Mouse (Mus musculus): ENCODE results near the gene Fgr. TPM values are rescaled to one million over a fixed set of nuclear protein-coding genes. Genes with fewer than 3 reads are reported as not detected.

Gene Fgr
- total RNA-seq, 1 experiment from 2014 or later: 5.2 TPM

DNA sequence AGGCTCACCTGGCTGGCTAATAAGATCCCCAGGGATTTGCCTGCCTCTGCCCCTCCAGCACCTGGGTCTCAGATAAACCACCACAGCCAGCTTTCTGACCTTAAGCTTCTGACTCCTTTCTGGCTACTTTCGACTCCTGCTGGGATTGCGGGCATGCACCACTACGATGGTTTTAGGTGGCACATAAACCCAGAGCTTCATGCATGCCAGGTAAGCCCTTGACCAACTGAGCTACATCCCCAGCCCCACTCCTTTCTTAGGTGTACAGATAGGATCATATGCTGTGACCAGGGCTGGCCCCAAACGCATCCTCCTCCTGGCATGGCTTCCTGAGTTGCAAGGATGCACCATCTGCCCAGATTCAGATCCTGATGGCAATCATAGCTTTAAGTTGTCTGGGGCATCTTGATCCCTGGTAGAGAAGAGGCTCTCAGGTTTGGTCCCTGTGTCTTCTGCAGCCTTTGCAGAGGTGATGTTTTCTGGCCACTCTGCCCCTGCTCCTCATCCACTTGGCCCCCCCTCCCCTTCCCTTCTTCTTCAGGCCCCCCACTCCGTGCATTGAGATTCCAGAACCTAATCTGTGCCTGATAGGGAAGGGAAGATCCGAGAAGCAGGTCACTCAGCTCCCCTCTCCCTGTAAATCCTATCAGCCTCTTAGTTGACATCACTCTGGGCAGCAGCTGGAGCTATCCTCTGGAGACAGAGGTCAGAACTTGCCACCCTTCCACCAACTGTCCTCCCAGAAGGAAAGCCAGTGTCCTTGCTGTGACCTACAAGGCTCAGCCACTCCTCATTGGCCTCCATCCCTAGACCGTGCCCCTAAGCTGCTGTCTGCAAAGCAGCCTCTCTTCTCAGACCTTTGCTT, 19.1 kb upstream of the Fgr start:
- no peak for ATAC-seq (replicated peaks in 1 of 2; ENCODE audit: insufficient read depth in 1 of 2, low FRiP score in 2 of 2, low TSS enrichment in 1 of 2, low read depth in 1 of 2, poor library complexity in 2 of 2, severe bottlenecking in 2 of 2)

DNA sequence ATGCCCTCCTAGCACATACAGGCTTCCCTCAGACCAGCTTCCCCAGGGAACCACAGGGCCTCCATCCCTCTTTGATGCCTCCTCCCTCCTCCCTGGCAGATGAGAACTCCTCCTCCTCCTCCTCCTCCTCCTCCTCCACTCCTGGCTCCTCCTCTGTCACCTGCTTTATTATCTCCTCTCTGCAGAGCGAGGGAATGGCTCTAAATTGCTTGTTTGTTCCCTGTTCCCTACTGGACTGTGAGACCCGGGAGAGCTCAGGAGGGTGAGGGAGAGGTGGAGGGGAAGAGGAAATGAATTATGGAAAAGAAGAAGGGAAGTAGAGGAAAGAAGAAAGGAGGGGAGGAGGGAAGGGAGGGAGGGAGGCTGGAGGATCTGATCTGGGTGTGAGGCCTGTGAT, 18.5 kb upstream of the Fgr start:
- ATAC-seq (replicated peaks in 1 of 2; ENCODE audit: insufficient read depth in 1 of 2, low FRiP score in 2 of 2, low TSS enrichment in 1 of 2, low read depth in 1 of 2, poor library complexity in 2 of 2, severe bottlenecking in 2 of 2): no peak

DNA sequence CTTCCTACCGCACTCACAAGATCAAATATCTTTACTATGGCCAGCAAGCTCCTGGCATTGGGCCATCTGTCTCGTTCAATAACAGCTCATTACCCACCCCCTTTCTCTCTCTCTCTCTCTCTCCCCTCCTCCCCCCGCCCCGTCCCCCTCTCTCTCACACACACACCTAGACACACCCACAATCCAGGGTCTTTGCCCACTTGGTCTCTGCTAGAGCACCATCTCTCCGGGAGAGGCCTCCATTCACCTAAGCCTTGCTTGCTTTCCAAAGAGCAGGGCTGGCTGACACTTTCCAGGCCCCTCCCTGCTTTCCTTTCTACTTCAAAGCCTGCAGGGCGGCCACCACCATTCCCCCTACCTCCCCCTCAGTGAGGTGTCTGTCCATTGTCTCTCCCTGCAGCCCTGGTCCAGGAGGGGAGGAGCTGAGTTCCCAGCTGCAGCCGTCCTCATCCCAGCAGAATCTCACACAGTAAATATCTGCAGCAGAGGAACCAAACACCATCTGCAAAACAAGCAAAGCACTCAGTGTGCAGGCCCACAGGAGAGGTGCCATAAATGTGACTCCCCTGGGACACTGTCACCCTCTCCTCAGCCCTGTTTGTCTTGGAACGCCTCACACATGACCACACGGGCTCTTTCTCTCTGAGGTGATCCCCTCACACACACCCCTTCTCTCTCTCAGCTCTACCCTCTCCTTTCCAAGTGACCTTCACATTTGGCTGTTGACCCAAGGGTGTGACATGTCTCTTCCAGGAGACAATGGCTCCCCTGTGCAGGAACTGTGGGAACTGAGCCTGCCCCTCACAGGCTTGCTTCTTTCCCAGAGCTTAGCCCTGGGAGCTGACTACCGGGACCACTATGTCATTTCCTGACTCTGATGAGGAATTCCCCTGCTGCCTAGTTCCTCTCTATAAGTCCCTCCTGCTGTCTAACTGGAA, 14.9 kb upstream of the Fgr start:
- ATAC-seq (replicated peaks in 1 of 2; ENCODE audit: insufficient read depth in 1 of 2, low FRiP score in 2 of 2, low TSS enrichment in 1 of 2, low read depth in 1 of 2, poor library complexity in 2 of 2, severe bottlenecking in 2 of 2): no peak

DNA sequence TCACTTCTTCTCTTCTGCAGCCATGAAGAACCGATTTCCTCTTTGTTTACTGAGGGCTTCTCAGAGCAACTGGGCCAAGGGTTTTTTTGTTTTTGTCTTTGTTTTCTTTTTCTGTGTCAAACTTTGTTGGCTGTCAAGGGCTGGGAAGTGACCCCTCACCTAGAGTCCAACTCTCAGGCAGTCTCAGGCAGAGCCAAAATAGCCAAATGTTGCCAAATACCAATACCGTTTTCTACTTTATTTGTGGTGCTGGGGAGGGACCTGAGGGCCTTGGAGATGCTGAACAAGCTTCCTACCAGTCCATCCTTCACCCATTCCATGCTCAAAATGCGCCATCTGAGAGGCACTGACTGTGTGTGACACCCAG, 14.2 kb upstream of the Fgr start:
- ATAC-seq (replicated peaks in 1 of 2; ENCODE audit: insufficient read depth in 1 of 2, low FRiP score in 2 of 2, low TSS enrichment in 1 of 2, low read depth in 1 of 2, poor library complexity in 2 of 2, severe bottlenecking in 2 of 2): no peak

DNA sequence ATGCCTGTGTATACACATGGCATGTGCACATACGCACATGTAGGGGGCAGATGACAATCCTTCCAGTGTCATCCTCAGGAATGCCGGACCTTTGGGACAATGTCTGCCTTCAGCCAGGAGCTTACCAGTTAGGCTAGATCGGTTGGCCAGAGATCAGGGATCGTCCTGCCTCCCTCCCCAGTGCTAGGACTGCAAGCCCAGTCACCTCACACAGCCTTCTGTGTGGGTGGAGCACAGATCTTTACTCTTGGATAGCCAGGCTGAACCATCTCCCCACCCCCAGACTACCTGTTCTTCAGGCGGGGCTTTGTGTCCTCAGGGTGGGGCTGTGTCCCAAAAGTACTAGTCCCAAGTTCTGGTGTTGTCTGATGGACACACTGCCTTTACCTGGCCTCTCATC, 13.6 kb upstream of the Fgr start:
- no peak for ATAC-seq (replicated peaks in 1 of 2; ENCODE audit: insufficient read depth in 1 of 2, low FRiP score in 2 of 2, low TSS enrichment in 1 of 2, low read depth in 1 of 2, poor library complexity in 2 of 2, severe bottlenecking in 2 of 2)

DNA sequence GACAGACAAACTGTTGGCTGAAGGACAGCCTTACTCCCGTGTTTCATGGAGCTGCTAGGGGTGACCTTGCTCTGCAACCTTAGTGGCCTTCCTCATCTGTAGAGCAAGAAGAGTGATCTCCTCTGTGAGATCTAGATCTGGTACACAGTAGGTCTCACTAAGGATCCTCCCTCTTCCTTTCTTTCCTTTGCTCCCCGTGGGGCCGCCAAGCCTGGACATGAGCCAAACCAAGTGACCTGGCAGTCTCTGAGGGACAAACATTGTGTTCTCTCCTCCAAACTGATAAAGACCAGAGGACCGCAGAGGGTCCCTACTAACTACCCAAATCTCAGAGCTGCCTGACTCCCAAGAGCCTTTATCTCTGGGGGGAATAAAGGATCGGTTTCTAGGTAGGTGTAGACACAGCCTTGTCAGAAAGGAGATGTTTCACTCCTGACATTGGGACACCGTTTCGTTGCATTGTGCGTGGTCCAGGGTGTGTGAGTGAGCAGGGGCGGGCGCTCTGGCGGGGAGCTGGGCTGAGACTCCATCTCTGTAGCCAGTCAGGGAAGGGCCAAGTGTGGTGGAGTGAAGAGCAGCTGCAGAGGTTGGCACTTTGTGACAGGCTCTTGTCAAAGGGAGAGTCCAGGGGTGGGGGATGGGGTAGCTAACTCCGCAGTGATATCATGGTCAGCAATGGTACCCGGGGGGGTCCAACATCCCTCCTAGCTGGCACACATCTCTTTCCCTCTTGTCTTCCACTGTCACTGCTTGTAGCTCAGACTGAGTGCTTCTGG, 12.8 kb upstream of the Fgr start:
- ATAC-seq (replicated peaks in 1 of 2; ENCODE audit: insufficient read depth in 1 of 2, low FRiP score in 2 of 2, low TSS enrichment in 1 of 2, low read depth in 1 of 2, poor library complexity in 2 of 2, severe bottlenecking in 2 of 2): peak; percentile 36 to 40; a peak in 2 of 4 replicates

DNA sequence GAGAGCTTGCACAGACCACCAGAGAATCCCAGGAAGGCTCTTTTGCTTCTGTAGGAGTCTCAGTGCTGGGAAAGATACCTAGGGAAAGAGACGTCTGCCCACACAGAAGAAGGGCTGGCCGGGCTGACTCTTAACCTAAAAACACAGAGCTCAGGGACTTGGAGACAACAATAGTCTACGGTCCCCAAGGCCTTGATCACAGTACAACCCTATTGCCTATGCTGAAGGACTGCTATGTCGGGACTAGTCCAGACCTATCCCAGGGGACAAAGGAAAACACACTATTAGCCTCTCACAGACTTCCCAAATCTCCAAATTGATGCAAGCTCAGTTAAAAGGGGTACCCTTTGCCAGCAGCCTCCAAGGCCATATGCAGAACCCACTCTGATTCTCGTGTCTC, 12.0 kb upstream of the Fgr start:
- no peak for ATAC-seq (replicated peaks in 1 of 2; ENCODE audit: insufficient read depth in 1 of 2, low FRiP score in 2 of 2, low TSS enrichment in 1 of 2, low read depth in 1 of 2, poor library complexity in 2 of 2, severe bottlenecking in 2 of 2)

DNA sequence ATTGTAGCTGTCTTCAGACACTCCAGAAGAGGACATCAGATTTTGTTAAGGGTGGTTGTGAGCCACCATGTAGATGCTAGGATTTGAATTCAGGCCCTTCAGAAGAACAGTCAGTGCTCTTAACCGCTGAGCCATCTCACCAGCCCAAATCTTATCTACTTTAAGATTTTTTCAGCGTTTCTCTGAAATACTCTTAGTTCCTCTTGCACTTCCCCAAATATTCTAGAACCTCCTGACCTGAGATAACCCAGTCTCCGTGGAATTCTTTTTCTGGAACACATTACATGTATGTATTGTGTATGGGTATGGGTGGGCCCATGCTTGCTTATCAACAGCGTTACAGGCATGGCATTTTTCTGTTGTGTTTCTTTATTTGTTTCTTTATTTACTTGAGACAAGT, 11.3 kb upstream of the Fgr start:
- ATAC-seq (replicated peaks in 1 of 2; ENCODE audit: insufficient read depth in 1 of 2, low FRiP score in 2 of 2, low TSS enrichment in 1 of 2, low read depth in 1 of 2, poor library complexity in 2 of 2, severe bottlenecking in 2 of 2): no peak

DNA sequence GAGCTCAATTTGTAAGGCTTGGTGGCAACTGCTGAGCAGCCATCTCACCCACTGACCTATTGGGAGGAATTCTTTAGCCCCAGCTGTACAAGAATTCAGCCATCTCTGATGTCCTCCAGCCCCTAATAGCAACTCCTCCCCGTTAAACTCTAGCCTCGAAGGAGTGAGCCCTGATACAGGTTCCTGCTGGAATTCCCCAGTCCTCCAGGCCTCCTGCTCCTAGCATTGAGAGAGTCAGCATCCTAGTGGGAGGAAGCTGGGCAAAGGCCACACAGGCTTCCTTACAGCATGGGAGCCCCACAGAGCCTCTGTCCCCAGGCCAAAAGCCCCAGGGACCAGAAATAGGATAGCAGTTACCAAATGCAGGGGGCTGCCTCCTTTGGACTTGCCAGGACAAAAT, 10.5 kb upstream of the Fgr start:
- ATAC-seq (replicated peaks in 1 of 2; ENCODE audit: insufficient read depth in 1 of 2, low FRiP score in 2 of 2, low TSS enrichment in 1 of 2, low read depth in 1 of 2, poor library complexity in 2 of 2, severe bottlenecking in 2 of 2): no peak

DNA sequence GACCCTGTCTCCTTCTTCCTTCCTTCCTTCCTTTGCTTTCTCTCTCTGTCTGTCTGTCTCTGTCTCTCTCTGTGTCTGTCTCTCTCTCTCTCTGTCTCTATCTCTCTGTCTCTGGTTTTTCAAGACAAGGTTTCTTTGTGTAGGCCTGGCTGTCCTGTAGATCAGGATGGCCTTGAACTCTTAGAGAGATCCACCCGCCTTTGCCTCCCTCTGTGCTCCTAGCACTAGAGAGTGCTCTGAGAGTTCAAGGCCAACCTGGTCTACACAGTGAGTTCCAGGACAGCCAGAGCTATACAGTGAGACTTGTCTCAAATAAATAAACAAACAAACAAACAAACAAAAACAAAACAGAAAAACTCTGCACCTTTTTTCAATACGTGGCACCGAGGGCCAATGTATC, 9.8 kb upstream of the Fgr start:
- no peak for ATAC-seq (replicated peaks in 1 of 2; ENCODE audit: insufficient read depth in 1 of 2, low FRiP score in 2 of 2, low TSS enrichment in 1 of 2, low read depth in 1 of 2, poor library complexity in 2 of 2, severe bottlenecking in 2 of 2)

DNA sequence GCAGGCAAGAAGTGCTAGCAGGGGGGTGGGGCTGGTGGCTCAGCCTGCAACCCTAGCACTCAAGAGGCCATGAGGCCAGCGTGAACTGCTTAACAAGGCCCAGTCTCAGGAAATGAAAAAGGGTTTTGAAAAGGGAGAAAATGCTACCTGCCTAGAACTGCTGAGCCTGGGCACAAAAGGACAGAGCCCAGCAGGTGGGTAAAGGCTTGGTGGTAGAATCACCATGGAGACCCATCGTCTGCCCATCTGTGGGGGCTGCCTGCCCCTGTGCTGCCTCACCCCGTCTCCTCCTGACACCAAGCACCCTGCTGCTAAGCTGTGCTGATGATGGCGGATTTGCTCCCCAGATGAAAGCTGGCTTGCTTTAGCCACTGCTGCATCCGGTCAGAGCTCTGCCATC, 9.4 kb upstream of the Fgr start:
- no peak for ATAC-seq (replicated peaks in 1 of 2; ENCODE audit: insufficient read depth in 1 of 2, low FRiP score in 2 of 2, low TSS enrichment in 1 of 2, low read depth in 1 of 2, poor library complexity in 2 of 2, severe bottlenecking in 2 of 2)

DNA sequence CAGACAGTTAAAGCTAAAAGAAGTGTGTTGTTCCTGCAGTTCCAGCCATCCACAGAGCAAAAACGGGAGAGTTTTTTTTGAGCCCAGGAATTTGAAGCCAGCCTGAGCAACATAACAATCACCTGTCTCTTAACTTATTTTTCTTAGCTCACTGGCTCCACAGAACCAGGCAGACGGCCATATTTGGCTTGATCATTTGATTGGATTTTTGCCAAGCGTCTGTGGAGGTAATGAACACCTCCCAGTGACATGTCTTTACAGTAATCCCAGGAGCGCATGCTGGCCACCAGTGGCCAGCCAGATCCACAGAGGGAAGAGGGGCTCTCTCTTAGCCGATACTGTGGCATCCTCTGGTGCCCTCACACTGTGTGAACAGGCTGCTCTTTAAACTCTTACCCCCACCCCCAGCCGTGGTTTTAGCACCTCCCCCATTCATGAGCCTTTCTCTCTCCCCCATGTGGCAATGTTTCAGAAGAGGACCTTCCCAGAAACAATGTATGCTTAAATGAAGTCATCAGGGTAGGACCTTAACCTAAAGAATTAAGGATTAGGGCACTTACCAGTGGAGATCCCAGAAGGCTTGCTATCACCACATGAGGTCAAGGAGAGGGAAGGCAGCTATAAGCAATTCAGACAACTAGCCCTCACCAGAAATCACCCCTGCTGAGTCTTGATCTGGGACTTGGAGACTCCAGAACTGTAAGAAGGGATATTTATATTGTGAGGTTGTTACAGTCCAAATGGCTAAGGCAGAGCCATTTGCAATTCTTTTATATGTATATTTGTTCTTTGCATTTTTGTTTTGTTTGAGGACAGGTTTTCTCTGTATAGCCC, 5.6 kb upstream of the Fgr start:
- ATAC-seq (replicated peaks in 1 of 2; ENCODE audit: insufficient read depth in 1 of 2, low FRiP score in 2 of 2, low TSS enrichment in 1 of 2, low read depth in 1 of 2, poor library complexity in 2 of 2, severe bottlenecking in 2 of 2): no peak

DNA sequence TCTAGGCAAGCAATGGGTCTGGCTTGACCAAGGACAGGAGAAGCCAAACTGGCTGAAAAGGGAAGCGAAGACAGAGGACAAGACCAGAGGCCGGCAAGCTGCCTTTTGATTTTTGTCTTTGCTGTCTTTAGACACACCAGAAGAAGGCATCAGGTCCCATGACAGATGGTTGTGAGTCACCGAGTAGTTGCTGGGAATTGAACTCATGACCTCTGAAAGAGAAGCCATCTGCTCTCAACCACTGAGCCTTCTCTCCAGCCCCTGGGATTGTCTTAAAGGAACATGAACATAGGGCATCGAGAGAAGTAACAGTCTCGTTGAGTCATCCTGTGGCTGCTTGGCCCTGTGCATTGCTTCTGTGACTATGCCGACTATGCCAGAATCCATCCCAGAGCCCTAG, 2.3 kb upstream of the Fgr start:
- ATAC-seq (replicated peaks in 1 of 2; ENCODE audit: insufficient read depth in 1 of 2, low FRiP score in 2 of 2, low TSS enrichment in 1 of 2, low read depth in 1 of 2, poor library complexity in 2 of 2, severe bottlenecking in 2 of 2): no peak

DNA sequence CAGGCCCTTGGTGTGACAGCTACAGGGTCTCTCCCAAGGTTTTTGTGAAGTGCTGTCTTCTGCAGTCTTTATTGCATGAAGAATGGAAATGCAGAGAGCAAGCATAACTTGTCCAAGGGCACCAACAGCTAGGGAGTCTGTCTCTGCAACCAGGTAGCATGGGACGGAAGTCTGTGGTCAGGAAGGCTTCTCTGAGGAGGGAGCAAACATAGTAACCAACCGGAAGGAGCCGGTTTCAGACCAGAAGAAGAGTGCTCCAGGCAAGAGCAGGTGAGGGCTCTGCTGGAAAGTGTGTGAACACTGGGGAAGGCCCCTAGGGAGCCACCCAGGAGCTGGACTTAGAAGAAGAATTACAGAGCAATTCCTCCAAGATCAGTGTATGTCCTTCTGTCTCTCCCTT, 1.8 kb upstream of the Fgr start:
- no peak for ATAC-seq (replicated peaks in 1 of 2; ENCODE audit: insufficient read depth in 1 of 2, low FRiP score in 2 of 2, low TSS enrichment in 1 of 2, low read depth in 1 of 2, poor library complexity in 2 of 2, severe bottlenecking in 2 of 2)

DNA sequence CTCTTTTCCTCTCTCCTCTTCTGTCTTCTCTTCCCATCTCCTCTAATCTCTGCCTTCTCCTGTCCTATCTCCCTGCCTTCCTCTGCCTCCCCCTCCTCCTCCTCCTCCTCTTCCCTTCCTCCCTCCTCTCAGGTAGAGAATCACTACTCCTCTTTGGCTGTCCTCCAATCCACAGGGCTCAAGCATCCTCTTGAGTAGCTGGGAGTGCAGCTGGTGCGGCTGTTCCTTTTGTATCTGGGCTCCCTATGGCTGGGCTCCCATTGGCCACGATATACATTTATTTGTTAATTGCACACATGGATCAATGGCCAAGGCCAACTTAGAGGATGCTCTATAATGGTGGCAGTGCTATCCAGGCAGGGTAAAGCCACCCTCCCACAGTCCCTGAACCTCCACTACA, 1.3 kb upstream of the Fgr start:
- ATAC-seq (replicated peaks in 1 of 2; ENCODE audit: insufficient read depth in 1 of 2, low FRiP score in 2 of 2, low TSS enrichment in 1 of 2, low read depth in 1 of 2, poor library complexity in 2 of 2, severe bottlenecking in 2 of 2): no peak

DNA sequence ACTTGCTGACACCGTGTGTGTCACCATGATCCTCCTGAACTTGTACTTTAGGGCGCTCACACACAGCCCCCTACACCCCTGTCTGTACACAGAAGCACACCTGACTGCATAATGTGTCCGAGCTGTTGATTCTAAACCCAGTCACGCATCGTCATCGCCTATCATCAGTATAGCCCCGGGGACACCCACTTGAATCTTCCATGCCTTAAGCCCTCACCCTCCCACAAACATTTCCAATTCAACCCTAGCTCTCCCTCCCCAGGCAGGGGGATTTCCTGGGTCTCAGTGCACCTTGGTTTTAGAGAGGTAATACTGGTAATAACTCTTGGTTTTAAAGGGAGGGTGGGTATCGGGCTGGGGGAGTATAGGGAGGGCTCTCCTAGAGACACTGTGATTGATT, 709 bp upstream of the Fgr start:
- no peak for ATAC-seq (replicated peaks in 1 of 2; ENCODE audit: insufficient read depth in 1 of 2, low FRiP score in 2 of 2, low TSS enrichment in 1 of 2, low read depth in 1 of 2, poor library complexity in 2 of 2, severe bottlenecking in 2 of 2)

DNA sequence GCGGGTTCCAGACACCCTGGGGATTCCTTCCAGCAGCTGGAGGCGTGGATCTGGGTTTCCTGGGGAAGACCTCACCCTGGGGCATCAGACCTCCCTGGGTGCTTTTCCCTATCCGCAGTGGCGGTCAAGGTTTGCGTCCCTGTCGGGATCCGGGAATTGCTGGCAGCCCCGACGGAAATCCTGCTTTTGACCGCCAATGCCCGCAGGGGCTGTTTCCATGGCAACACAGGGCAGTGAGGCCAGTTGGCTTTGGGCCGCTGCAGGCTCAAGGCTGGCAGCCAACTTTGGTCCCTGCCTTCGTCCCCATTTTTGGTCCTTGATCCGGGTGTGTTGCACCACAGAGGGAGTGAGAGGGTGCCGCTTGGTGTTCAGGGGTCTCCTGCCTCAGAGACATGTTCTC, 1.0 kb downstream of the Fgr start:
- no peak for ATAC-seq (replicated peaks in 1 of 2; ENCODE audit: insufficient read depth in 1 of 2, low FRiP score in 2 of 2, low TSS enrichment in 1 of 2, low read depth in 1 of 2, poor library complexity in 2 of 2, severe bottlenecking in 2 of 2)

Data from hematopoietic stem cell, adult 5-6 weeks (primary cell).